Mouse (Mus musculus) bone marrow macrophage, adult 2 months (primary cell): ENCODE measurements around the gene Leng9.

Experiments
- CTCF ChIP-seq: IDR thresholded peaks from 2 replicates; pipeline ENCODE4 v1.5.1; 2012; ENCODE audit warnings: low read depth, mild to moderate bottlenecking, low read length, moderate library complexity
- POLR2A ChIP-seq: IDR thresholded peaks from 2 replicates; pipeline ENCODE4 v1.6.1; 2012; ENCODE audit warnings: mild to moderate bottlenecking, low read depth, low read length, borderline replicate concordance

DNA sequence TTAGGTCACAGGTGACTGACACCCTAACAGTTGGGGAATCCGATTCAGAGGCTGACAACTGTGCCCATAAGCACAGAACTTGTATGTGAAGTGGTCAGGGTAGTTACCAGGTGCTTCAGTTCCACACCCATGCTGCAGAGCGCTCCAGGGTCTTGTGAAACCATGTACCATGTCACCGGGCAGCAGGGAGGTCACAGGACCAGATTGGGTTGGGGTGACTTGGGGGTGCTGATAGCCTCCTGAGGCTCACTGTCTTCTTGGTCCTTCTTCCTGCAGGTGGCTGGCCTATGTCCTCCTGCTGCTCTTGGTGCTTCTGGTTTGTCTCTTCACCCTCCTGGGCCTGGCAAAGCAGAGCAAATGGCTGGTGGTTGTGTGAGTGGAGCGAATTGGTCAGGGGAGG lies 22.3 kb downstream of the Leng9 start:
- no peak for TF ChIP-seq CTCF
- no peak for TF ChIP-seq POLR2A
